Mouse (Mus musculus) CH12.LX (cell line): ENCODE results near the gene Rassf2. TPM values are rescaled to one million over a fixed set of nuclear protein-coding genes. Genes with fewer than 3 reads are reported as not detected.

ENCODE experiments used
- DNase-seq: peaks from one replicate; pipeline ENCODE4 v3.0.0-alpha.2; 2013; ENCODE audit errors: extremely low read depth
- H3K27ac ChIP-seq: 2 replicates; pipeline ENCODE4 v1.5.1; 2012; ENCODE audit warnings: low read depth, mild to moderate bottlenecking, control low read depth, moderate library complexity; ENCODE audit not compliant: insufficient read depth
- H3K27me3 ChIP-seq: replicated peaks from 2 replicates; pipeline ENCODE3; 2012; ENCODE audit warnings: inconsistent platforms
- H3K36me3 ChIP-seq, 2 experiments: replicated peaks in 1 of 2; 2 replicates each; pipeline versions ENCODE3 to v1.6.1; 2012; ENCODE audit warnings: inconsistent platforms in 1 of 2, low read length in 1 of 2, mild to moderate bottlenecking in 1 of 2, mixed read lengths in 1 of 2, moderate library complexity in 1 of 2; ENCODE audit not compliant: control insufficient read depth in 1 of 2, insufficient read depth in 1 of 2
- H3K4me1 ChIP-seq, 2 experiments: 2 replicates each; pipeline ENCODE4 v1.6.1; 2012; ENCODE audit warnings: inconsistent platforms in 1 of 2, moderate library complexity in 1 of 2; ENCODE audit not compliant: insufficient read depth in 2 of 2, control insufficient read depth in 1 of 2
- H3K4me2 ChIP-seq: 2 replicates; pipeline ENCODE4 v1.6.1; 2012; ENCODE audit warnings: low read depth, mild to moderate bottlenecking, control low read depth; ENCODE audit not compliant: poor library complexity, insufficient read depth, severe bottlenecking
- H3K4me3 ChIP-seq, 3 experiments: fragments of 150-350 bp in 1 of 3; sonication (generic) in 1 of 3; replicated peaks in 1 of 3; 2 replicates each; pipeline versions ENCODE3 to v1.5.1; 2011 to 2012; ENCODE audit warnings: low read depth in 2 of 3, low read length in 2 of 3, mild to moderate bottlenecking in 2 of 3, moderate library complexity in 2 of 3, control low read depth in 1 of 3, improper control_type of control experiment in 1 of 3, inconsistent platforms in 1 of 3, mixed read lengths in 1 of 3; ENCODE audit not compliant: poor library complexity in 1 of 3
- H3K79me2 ChIP-seq: replicated peaks from 2 replicates; pipeline ENCODE4 v1.6.1; 2012; ENCODE audit warnings: mild to moderate bottlenecking, moderate library complexity; ENCODE audit not compliant: control insufficient read depth, poor library complexity, insufficient read depth, severe bottlenecking; ENCODE audit errors: extremely low read depth
- H3K9ac ChIP-seq: 2 replicates; pipeline ENCODE4 v1.6.1; 2012; ENCODE audit warnings: low read depth, mild to moderate bottlenecking, control low read depth, moderate library complexity; ENCODE audit not compliant: insufficient read depth
- H3K9me3 ChIP-seq: replicated peaks from 2 replicates; pipeline ENCODE3; 2012; ENCODE audit warnings: low read length, inconsistent platforms, mixed read lengths
- BHLHE40 ChIP-seq: IDR thresholded peaks from 2 replicates; pipeline ENCODE4 v1.6.1; 2011; ENCODE audit warnings: mild to moderate bottlenecking, low read depth, low read length, improper control_type of control experiment
- CHD1 ChIP-seq: IDR thresholded peaks from 2 replicates; pipeline ENCODE4 v1.6.1; 2012; ENCODE audit warnings: low read depth, low read length, improper control_type of control experiment, inconsistent platforms
- CHD2 ChIP-seq: IDR thresholded peaks from 2 replicates; pipeline ENCODE4 v1.6.1; 2011; ENCODE audit warnings: low read length, improper control_type of control experiment
- E2F4 ChIP-seq: IDR thresholded peaks from 2 replicates; pipeline ENCODE4 v1.6.1; 2011; ENCODE audit warnings: low read depth, low read length, improper control_type of control experiment; ENCODE audit not compliant: insufficient replicate concordance
- EP300 ChIP-seq: IDR thresholded peaks from 2 replicates; pipeline ENCODE4 v1.6.1; 2011; ENCODE audit warnings: low read length, improper control_type of control experiment
- ETS1 ChIP-seq: conservative IDR thresholded peaks from 2 replicates; pipeline ENCODE4 v1.6.1; 2012; ENCODE audit warnings: low read depth, mild to moderate bottlenecking, inconsistent platforms, low read length, improper control_type of control experiment, moderate library complexity
- GABPA ChIP-seq: IDR thresholded peaks from 2 replicates; pipeline ENCODE4 v1.6.1; 2012; ENCODE audit warnings: low read depth, low read length, improper control_type of control experiment, inconsistent platforms; ENCODE audit not compliant: insufficient replicate concordance
- HCFC1 ChIP-seq: IDR thresholded peaks from 2 replicates; pipeline ENCODE4 v1.6.1; 2012; ENCODE audit warnings: low read depth, mild to moderate bottlenecking, inconsistent platforms, low read length, improper control_type of control experiment
- IRF4 ChIP-seq: IDR thresholded peaks from 2 replicates; pipeline ENCODE4 v1.6.1; 2014; ENCODE audit warnings: low read depth, mild to moderate bottlenecking, inconsistent platforms, low read length, improper control_type of control experiment
- JUN ChIP-seq: IDR thresholded peaks from 2 replicates; pipeline ENCODE4 v1.6.1; 2011; ENCODE audit warnings: low read depth, mild to moderate bottlenecking, low read length, improper control_type of control experiment, moderate library complexity; ENCODE audit not compliant: insufficient read depth
- KAT2A ChIP-seq: IDR thresholded peaks from 2 replicates; pipeline ENCODE4 v1.6.1; 2012; ENCODE audit warnings: low read length, improper control_type of control experiment, inconsistent platforms; ENCODE audit not compliant: insufficient replicate concordance
- MAFK ChIP-seq: IDR thresholded peaks from 2 replicates; pipeline ENCODE4 v1.6.1; 2011; ENCODE audit warnings: low read length, improper control_type of control experiment; ENCODE audit not compliant: insufficient replicate concordance
- MAX ChIP-seq: IDR thresholded peaks from 2 replicates; pipeline ENCODE4 v1.6.1; 2011; ENCODE audit warnings: low read length, improper control_type of control experiment
- MYC ChIP-seq: IDR thresholded peaks from 2 replicates; pipeline ENCODE4 v1.6.1; 2011; ENCODE audit warnings: low read depth, mild to moderate bottlenecking, improper control_type of control experiment, low read length
- NELFE ChIP-seq: IDR thresholded peaks from 2 replicates; pipeline ENCODE4 v1.6.1; 2011; ENCODE audit warnings: low read depth, low read length, improper control_type of control experiment
- PAX5 ChIP-seq: IDR thresholded peaks from 2 replicates; pipeline ENCODE4 v1.6.1; 2012; ENCODE audit warnings: low read length, inconsistent platforms, mixed read lengths
- POLR2A ChIP-seq: IDR thresholded peaks from 2 replicates; pipeline ENCODE4 v1.6.1; 2011; ENCODE audit warnings: low read depth, mild to moderate bottlenecking, improper control_type of control experiment, low read length
- RAD21 ChIP-seq: IDR thresholded peaks from 2 replicates; pipeline ENCODE4 v1.6.1; 2011; ENCODE audit warnings: low read depth, mild to moderate bottlenecking, low read length, improper control_type of control experiment, moderate library complexity
- SIN3A ChIP-seq: IDR thresholded peaks from 2 replicates; pipeline ENCODE4 v1.6.1; 2012; ENCODE audit warnings: low read length, improper control_type of control experiment, inconsistent platforms
- TBP ChIP-seq: conservative IDR thresholded peaks from 2 replicates; pipeline ENCODE4 v1.6.1; 2011; ENCODE audit warnings: low read depth, low read length, improper control_type of control experiment
- UBTF ChIP-seq: IDR thresholded peaks from 2 replicates; pipeline ENCODE4 v1.6.1; 2012; ENCODE audit warnings: low read depth, mild to moderate bottlenecking, inconsistent platforms, low read length, improper control_type of control experiment, moderate library complexity
- ZKSCAN1 ChIP-seq: IDR thresholded peaks from 2 replicates; pipeline ENCODE4 v1.6.1; 2012; ENCODE audit warnings: low read depth, inconsistent platforms, low read length, improper control_type of control experiment, borderline replicate concordance
- ZNF384 ChIP-seq: IDR thresholded peaks from 2 replicates; pipeline ENCODE4 v1.6.1; 2012; ENCODE audit warnings: low read depth, low read length, improper control_type of control experiment, inconsistent platforms
- dilution Hi-C: fragments of 300-500 bp; cut with MboI; formaldehyde crosslinking; loops from 2 replicates; pipeline ENCODE4 v1.14.3; 2020; ENCODE audit warnings: low sequenced_read_pairs; ENCODE audit not compliant: extremely low pct_unique_long_range_greater_than_20kb, extremely low pct_ligation_motif_present
- in situ Hi-C: fragments of 300-500 bp; cut with MboI; formaldehyde crosslinking; loops from 3 replicates; pipeline ENCODE4 v1.14.3; 2019; ENCODE audit warnings: low sequenced_read_pairs, low pct_ligation_motif_present, low pct_unique_long_range_greater_than_20kb, mixed read lengths
- polyA plus RNA-seq: library from polyadenylated mRNA; unstranded; fragments of >175 nt; gene quantifications from 2 replicates; pipeline ENCODE4 v1.2.1, GENCODE M21; 2012; ENCODE audit warnings: low read depth; ENCODE audit not compliant: insufficient read length
- total RNA-seq, 2 experiments: library from RNA; depleted of rRNA; stranded (reverse); fragments of 300-350 nt in 1 of 2; fragments of >200 nt in 1 of 2; gene quantifications; 2 replicates each; pipeline ENCODE4 v1.2.3; 2012 to 2014

Rassf2 gene
- total and polyA plus RNA-seq, 3 experiments = 33.8 to 61.5 (median 45.3) TPM

GRCm38 (mm10) chr2:131952961-131953538, 77.0 kb downstream of the Rassf2 start:
- H3K9me3 ChIP-seq = no peaks in the 10 kb centered on the region
- H3K9ac ChIP-seq = no peak overlapping the region
- H3K4me1 ChIP-seq = peaks cover 8 to 28% of the 10 kb centered on the region in 2 experiments
- no peak for DNase-seq
- in situ Hi-C loops = loop anchor here (25.0 kb wide), 1 partner anchor 534 kb away; no protein-coding TSS in a partner anchor
- no peak overlapping the region for H3K27ac ChIP-seq
- H3K4me2 ChIP-seq = no peak overlapping the region
- H3K36me3 ChIP-seq = peaks cover 0 to 31% of the 10 kb centered on the region in 2 experiments
- H3K27me3 ChIP-seq = no peaks in the 10 kb centered on the region
- H3K4me3 ChIP-seq = no peak overlapping the region
- dilution Hi-C loops = no loop called here
- TF ChIP-seq UBTF = no peak
- TF ChIP-seq ZKSCAN1 = no peak
- TF ChIP-seq SIN3A = no peak
- TF ChIP-seq RAD21 = no peak
- TF ChIP-seq ETS1 = no peak
- TF ChIP-seq JUN = no peak
- no peak for TF ChIP-seq MAX
- no peak for TF ChIP-seq BHLHE40
- TF ChIP-seq E2F4 = no peak
- TF ChIP-seq ZNF384 = no peak
- TF ChIP-seq MYC = no peak
- TF ChIP-seq, all 38 proteins: peak for 0
- H3K79me2 ChIP-seq = no peaks in the 10 kb centered on the region

- Histone ChIP-seq H3K27me3 (no peaks in the 10 kb centered on the region), H3K4me1 (peaks cover 8 to 28% of the 10 kb centered on the region in 2 experiments), H3K27ac (no peak overlapping the region), H3K4me3 (no peak overlapping the region), H3K9me3 (no peaks in the 10 kb centered on the region), H3K9ac (no peak overlapping the region), H3K36me3 (peaks cover 0 to 31% of the 10 kb centered on the region in 2 experiments), H3K79me2 (no peaks in the 10 kb centered on the region), H3K4me2 (no peak overlapping the region)
- in situ Hi-C loops = loop anchor here (25.0 kb wide), 1 partner anchor 535 kb away; no protein-coding TSS in a partner anchor
- no peak for TF ChIP-seq ETS1
- no peak for TF ChIP-seq TBP
- TF ChIP-seq E2F4 = no peak
- no peak for TF ChIP-seq CHD1
- no peak for TF ChIP-seq MAX
- TF ChIP-seq CHD2 = no peak
- TF ChIP-seq POLR2A = no peak
- no peak for TF ChIP-seq KAT2A
- no peak for TF ChIP-seq HCFC1
- TF ChIP-seq MYC = no peak
- no peak for TF ChIP-seq EP300
- TF ChIP-seq MAFK = no peak
- TF ChIP-seq IRF4 = no peak
- TF ChIP-seq NELFE = no peak
- no peak for TF ChIP-seq GABPA
- no peak for TF ChIP-seq PAX5
- dilution Hi-C loops = no loop called here
- DNase-seq = no peak
Measured at GRCm38 (mm10) chr2:131952456-131952855, 77.6 kb downstream of the Rassf2 start.
